Mouse (Mus musculus) ES-Bruce4 (cell line): ENCODE measurements around the gene Specc1. TPM values are rescaled to one million over a fixed set of nuclear protein-coding genes. Genes with fewer than 3 reads are reported as not detected.

ENCODE experiments used
- H3K27ac ChIP-seq: 2 replicates; pipeline ENCODE4 v1.5.1; 2012; ENCODE audit warnings: low read length, inconsistent platforms; ENCODE audit not compliant: insufficient read depth
- H3K27me3 ChIP-seq: 2 replicates; pipeline ENCODE4 v1.6.1; 2012; ENCODE audit warnings: mild to moderate bottlenecking, low read length, inconsistent platforms; ENCODE audit not compliant: control insufficient read depth, poor library complexity, insufficient read depth, severe bottlenecking
- H3K36me3 ChIP-seq: 2 replicates; pipeline ENCODE4 v1.6.1; 2012; ENCODE audit warnings: inconsistent platforms, mild to moderate bottlenecking, low read length, moderate library complexity; ENCODE audit not compliant: control insufficient read depth, poor library complexity, insufficient read depth, severe bottlenecking
- H3K4me1 ChIP-seq: one replicate; pipeline ENCODE4 v1.8.1; 2011; ENCODE audit warnings: low read length; ENCODE audit not compliant: control insufficient read depth, insufficient read depth
- H3K4me3 ChIP-seq: 2 replicates; pipeline ENCODE4 v1.5.1; 2011; ENCODE audit warnings: low read depth, mild to moderate bottlenecking, low read length
- H3K9ac ChIP-seq: 2 replicates; pipeline ENCODE4 v1.6.1; 2012; ENCODE audit warnings: low read depth, mild to moderate bottlenecking, inconsistent platforms; ENCODE audit not compliant: poor library complexity, severe bottlenecking
- H3K9me3 ChIP-seq: replicated peaks from 2 replicates; pipeline ENCODE4 v1.6.1; 2012; ENCODE audit warnings: mild to moderate bottlenecking, low read length, inconsistent platforms; ENCODE audit not compliant: control insufficient read depth, poor library complexity, insufficient read depth, severe bottlenecking
- CTCF ChIP-seq: IDR thresholded peaks from one replicate; pipeline ENCODE4 v1.8.1; 2011; ENCODE audit warnings: low read depth, low read length
- EP300 ChIP-seq: IDR thresholded peaks from 2 replicates; pipeline ENCODE4 v1.6.1; 2011; ENCODE audit warnings: low read depth, low read length; ENCODE audit not compliant: insufficient read depth
- POLR2A ChIP-seq: IDR thresholded peaks from one replicate; pipeline ENCODE4 v1.8.1; 2011; ENCODE audit warnings: low read length; ENCODE audit not compliant: insufficient read depth
- polyA plus RNA-seq: library from polyadenylated mRNA; stranded (reverse); fragments of >200 nt; gene quantifications from 2 replicates; pipeline ENCODE4 v1.2.4, GENCODE M21; 2011; ENCODE audit warnings: low read depth; ENCODE audit not compliant: missing spikeins, insufficient read depth, insufficient read length

Specc1 gene
- polyA plus RNA-seq, 1 experiment, result 32.1 TPM

- no peaks in the 10 kb centered on the region for H3K27me3 ChIP-seq
- no peak overlapping the region for H3K9ac ChIP-seq
- no peaks in the 10 kb centered on the region for H3K36me3 ChIP-seq
- no peak overlapping the region for H3K27ac ChIP-seq
- H3K4me3 ChIP-seq, result no peak overlapping the region
- H3K4me1 ChIP-seq, result no peaks in the 10 kb centered on the region
- TF ChIP-seq EP300 (no peak), CTCF (no peak), POLR2A (no peak)
- H3K9me3 ChIP-seq, result no peaks in the 10 kb centered on the region
These were observed 237.7 kb downstream of the Specc1 start for GRCm38 (mm10) chr11:62194217-62194616.

- TF ChIP-seq EP300 (no peak), CTCF (no peak), POLR2A (no peak)
- Histone ChIP-seq H3K36me3 (no peaks in the 10 kb centered on the region), H3K4me1 (no peaks in the 10 kb centered on the region), H3K9me3 (no peaks in the 10 kb centered on the region; the same call in 1 of the 2 replicates), H3K27ac (no peak overlapping the region), H3K27me3 (no peaks in the 10 kb centered on the region), H3K9ac (no peak overlapping the region), H3K4me3 (no peak overlapping the region)
These were observed 244.4 kb downstream of the Specc1 start for GRCm38 (mm10) chr11:62200901-62201512.

- Histone ChIP-seq H3K27me3 (no peaks in the 10 kb centered on the region), H3K9ac (no peak overlapping the region), H3K36me3 (no peaks in the 10 kb centered on the region), H3K4me3 (no peak overlapping the region), H3K4me1 (no peaks in the 10 kb centered on the region), H3K27ac (no peak overlapping the region), H3K9me3 (no peaks in the 10 kb centered on the region; the same call in 1 of the 2 replicates)
- no peak for TF ChIP-seq EP300
- no peak for TF ChIP-seq POLR2A
- no peak for TF ChIP-seq CTCF
These were observed 246.1 kb downstream of the Specc1 start for GRCm38 (mm10) chr11:62202645-62203044.

GRCm38 (mm10) chr11:62209111-62209510 is 252.5 kb downstream of the Specc1 start:
- Histone ChIP-seq H3K27ac (no peak overlapping the region), H3K9ac (no peak overlapping the region), H3K27me3 (no peaks in the 10 kb centered on the region), H3K36me3 (no peaks in the 10 kb centered on the region), H3K4me1 (no peaks in the 10 kb centered on the region), H3K4me3 (no peak overlapping the region), H3K9me3 (no peaks in the 10 kb centered on the region; the same call in 1 of the 2 replicates)
- TF ChIP-seq EP300 (no peak), CTCF (no peak), POLR2A (no peak)

GRCm38 (mm10) chr11:62209891-62210290 is 253.3 kb downstream of the Specc1 start:
- Histone ChIP-seq H3K4me1 (no peaks in the 10 kb centered on the region), H3K36me3 (no peaks in the 10 kb centered on the region), H3K9me3 (no peaks in the 10 kb centered on the region; the same call in 1 of the 2 replicates), H3K27me3 (no peaks in the 10 kb centered on the region), H3K4me3 (no peak overlapping the region), H3K27ac (no peak overlapping the region), H3K9ac (no peak overlapping the region)
- no peak for TF ChIP-seq CTCF
- no peak for TF ChIP-seq EP300
- no peak for TF ChIP-seq POLR2A

- H3K27me3 ChIP-seq, result no peaks in the 10 kb centered on the region
- H3K4me1 ChIP-seq, result no peaks in the 10 kb centered on the region
- no peak for TF ChIP-seq POLR2A
- TF ChIP-seq CTCF, result no peak
- no peak for TF ChIP-seq EP300
These were observed 256.9 kb downstream of the Specc1 start for GRCm38 (mm10) chr11:62213384-62213989.

More at GRCm38 (mm10) chr11:62213384-62213989, 256.9 kb downstream of the Specc1 start:
- Histone ChIP-seq H3K9ac (no peak overlapping the region), H3K27ac (no peak overlapping the region), H3K36me3 (no peaks in the 10 kb centered on the region), H3K4me3 (no peak overlapping the region), H3K9me3 (no peaks in the 10 kb centered on the region)
